Mouse (Mus musculus) thymus, adult 2 months (tissue): ENCODE data around the gene Hdac10. TPM values are rescaled to one million over a fixed set of nuclear protein-coding genes. Genes with fewer than 3 reads are reported as not detected.

Experiments
- DNase-seq: peaks from one replicate; pipeline ENCODE4 v3.0.0; 2021
- H3K27ac ChIP-seq: fragments of 200-500 bp; 2 replicates; pipeline ENCODE4 v1.5.1; 2012; ENCODE audit warnings: low read length, control low read depth; ENCODE audit not compliant: control insufficient read depth, insufficient read depth
- H3K27me3 ChIP-seq: fragments of 200-500 bp; 2 replicates; pipeline ENCODE4 v1.6.1; 2012; ENCODE audit warnings: mild to moderate bottlenecking, low read length, moderate library complexity, mixed read lengths; ENCODE audit not compliant: control insufficient read depth, insufficient read depth
- H3K36me3 ChIP-seq: fragments of 200-500 bp; 2 replicates; pipeline ENCODE4 v1.6.1; 2012; ENCODE audit warnings: mild to moderate bottlenecking, low read length, moderate library complexity; ENCODE audit not compliant: control insufficient read depth, insufficient read depth
- H3K4me1 ChIP-seq: fragments of 200-500 bp; replicated peaks from 2 replicates; pipeline ENCODE4 v1.6.1; 2012; ENCODE audit warnings: low read length; ENCODE audit not compliant: control insufficient read depth, insufficient read depth
- H3K4me3 ChIP-seq: fragments of 200-500 bp; 2 replicates; pipeline ENCODE4 v1.5.1; 2012; ENCODE audit warnings: mild to moderate bottlenecking, low read length, control low read depth, moderate library complexity; ENCODE audit not compliant: control insufficient read depth, insufficient read depth
- CTCF ChIP-seq: fragments of 200-500 bp; IDR thresholded peaks from 2 replicates; pipeline ENCODE4 v1.5.1; 2012; ENCODE audit warnings: mild to moderate bottlenecking, control low read depth, low read length, moderate library complexity, borderline replicate concordance; ENCODE audit not compliant: control insufficient read depth, poor library complexity, insufficient read depth; ENCODE audit errors: extremely low read depth
- POLR2A ChIP-seq: fragments of 200-500 bp; IDR thresholded peaks from 2 replicates; pipeline ENCODE4 v1.6.1; 2012; ENCODE audit warnings: mild to moderate bottlenecking, low read length, control low read depth, moderate library complexity; ENCODE audit not compliant: control insufficient read depth, poor library complexity, insufficient read depth; ENCODE audit errors: extremely low read depth
- WGBS: fragments of 180-500 bp; shearing (Covaris S2); methylation state at CpG from one replicate; pipeline ENCODE4 v1.1.7; 2018; 5-methylcytosine and 5-hydroxymethylcytosine counted together
- polyA plus RNA-seq: library from polyadenylated mRNA; depleted of rRNA; stranded (reverse); fragments of >200 nt; gene quantifications from 2 replicates; pipeline ENCODE4 v1.2.3, GENCODE M21; 2012

Hdac10 gene
- polyA plus RNA-seq, 1 experiment = 94.4 TPM

- H3K36me3 ChIP-seq = no peaks in the 10 kb centered on the region
- WGBS = 83% methylated on average over 12 of the region's 12 CpGs
- H3K27me3 ChIP-seq = no peaks in the 10 kb centered on the region
Measured at GRCm38 (mm10) chr15:89165478-89165877, 37.0 kb upstream of the Hdac10 start.

GRCm38 (mm10) chr15:89161397-89161796 is 32.9 kb upstream of the Hdac10 start:
- no peaks in the 10 kb centered on the region for H3K36me3 ChIP-seq
- no peak overlapping the region for H3K4me3 ChIP-seq
- H3K27me3 ChIP-seq = no peaks in the 10 kb centered on the region
- WGBS = 63% methylated on average over 9 of the region's 9 CpGs
- H3K27ac ChIP-seq = no peak overlapping the region
- no peaks in the 10 kb centered on the region for H3K4me1 ChIP-seq
- TF ChIP-seq POLR2A = no peak
- TF ChIP-seq CTCF = no peak
- no peak for DNase-seq

More at GRCm38 (mm10) chr15:89165478-89165877, 37.0 kb upstream of the Hdac10 start:
- Histone ChIP-seq H3K4me3 (no peak overlapping the region), H3K4me1 (no peaks in the 10 kb centered on the region), H3K27ac (no peak overlapping the region)
- no peak for TF ChIP-seq CTCF
- no peak for TF ChIP-seq POLR2A
- no peak for DNase-seq

GRCm38 (mm10) chr15:89158516-89158915 is 30.0 kb upstream of the Hdac10 start:
- Histone ChIP-seq H3K27ac (no peak overlapping the region), H3K4me1 (no peaks in the 10 kb centered on the region), H3K27me3 (no peaks in the 10 kb centered on the region), H3K36me3 (no peaks in the 10 kb centered on the region), H3K4me3 (no peak overlapping the region)
- no peak for TF ChIP-seq CTCF
- no peak for TF ChIP-seq POLR2A
- no peak for DNase-seq
- 97% methylated on average over 16 of the region's 16 CpGs for WGBS

GRCm38 (mm10) chr15:89157954-89158353 is 29.5 kb upstream of the Hdac10 start:
- H3K36me3 ChIP-seq = no peaks in the 10 kb centered on the region
- peak; percentile 77 for DNase-seq
- H3K27ac ChIP-seq = no peak overlapping the region
- peak; percentile 61; the same call in 1 of the 2 replicates for TF ChIP-seq CTCF
- TF ChIP-seq POLR2A = no peak
- H3K4me1 ChIP-seq = no peaks in the 10 kb centered on the region
- no peak overlapping the region for H3K4me3 ChIP-seq
- no peaks in the 10 kb centered on the region for H3K27me3 ChIP-seq
- WGBS = 64% methylated on average over 7 of the region's 7 CpGs

GRCm38 (mm10) chr15:89152312-89152711 is 23.8 kb upstream of the Hdac10 start:
- TF ChIP-seq CTCF = no peak
- TF ChIP-seq POLR2A = no peak
- peaks cover 25% of the 10 kb centered on the region for H3K4me1 ChIP-seq
- H3K4me3 ChIP-seq = no peak overlapping the region
- no peak overlapping the region for H3K27ac ChIP-seq
- H3K36me3 ChIP-seq = no peaks in the 10 kb centered on the region
- peaks cover 2% of the 10 kb centered on the region for H3K27me3 ChIP-seq
- DNase-seq = no peak

- Histone ChIP-seq H3K4me1 (peaks cover 43% of the 10 kb centered on the region), H3K4me3 (peak overlapping the region; percentile 35), H3K27me3 (peaks cover 2% of the 10 kb centered on the region), H3K27ac (peak overlapping the region; percentile 49; the same call in 1 of the 2 replicates), H3K36me3 (no peaks in the 10 kb centered on the region)
- TF ChIP-seq CTCF (no peak), POLR2A (no peak)
- WGBS = 16% methylated on average over 13 of the region's 13 CpGs
- peak; percentile 39 for DNase-seq
Measured at GRCm38 (mm10) chr15:89150041-89150390, 21.5 kb upstream of the Hdac10 start.
